Mouse (Mus musculus): ENCODE results near the gene Fancc.

DNA sequence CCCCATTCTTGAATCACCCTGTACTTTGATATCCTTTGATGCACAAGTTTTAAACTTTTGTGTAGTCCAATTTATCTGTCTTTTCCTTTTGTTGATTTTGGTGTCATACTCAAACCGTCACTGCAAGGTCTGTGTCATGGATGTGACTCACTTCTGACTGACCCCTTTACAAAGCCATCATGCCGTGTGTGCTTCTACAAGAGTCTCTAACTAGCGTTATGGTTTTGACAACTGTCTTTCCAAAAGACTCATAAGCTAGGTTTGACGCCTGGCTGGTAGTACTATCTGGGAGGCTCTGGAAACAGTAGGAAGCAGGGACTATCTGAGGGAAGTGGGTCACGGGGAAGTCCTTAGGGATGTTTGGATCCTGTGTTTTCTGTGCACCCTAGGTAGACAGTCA is 180.7 kb downstream of the Fancc start:
- TF ChIP-seq POLR2A (IDR thresholded peaks at IDR 0.05; ENCODE audit: low read depth, low read length) (no peak), CTCF (conservative IDR thresholded peaks at IDR 0.05; ENCODE audit: insufficient read depth, insufficient read length, low read depth, low read length) (no peak)

Measured in kidney, adult 2 months (tissue).